Mouse (Mus musculus): ENCODE data around the gene Cttnbp2. TPM values are rescaled to one million over a fixed set of nuclear protein-coding genes. Genes with fewer than 3 reads are reported as not detected.

Gene Cttnbp2
- polyA plus RNA-seq, 1 experiment from 2014 or later, result 122 TPM

DNA sequence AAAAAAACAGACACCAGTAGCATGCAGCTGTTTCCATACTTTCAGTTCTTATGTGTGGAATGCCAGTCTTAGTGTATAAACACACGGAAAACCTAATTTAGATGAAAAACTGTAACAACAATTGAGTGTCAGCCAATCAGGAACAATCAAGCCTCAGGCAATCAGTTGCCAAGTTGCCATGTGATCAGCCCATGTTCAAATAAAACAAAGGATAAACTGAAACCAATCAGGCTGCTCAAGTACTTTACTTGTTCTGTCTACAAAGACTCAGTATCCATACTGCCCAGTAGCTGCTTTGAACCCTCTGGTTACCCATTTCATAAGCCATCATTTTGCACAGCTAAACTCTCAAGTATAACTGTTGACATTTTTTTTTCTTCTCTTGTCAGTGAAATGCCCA lies 21.7 kb downstream of the Cttnbp2 start:
- H3K36me3 ChIP-seq, result peaks cover 27% of the 10 kb centered on the region
- H3K9ac ChIP-seq (replicated peaks), result no peak overlapping the region
- WGBS, result 14% methylated on average over 1 of the region's 1 CpGs
- no peak overlapping the region for H3K4me3 ChIP-seq
- peak; percentile 47; the same call in 1 of the 2 replicates for ATAC-seq (replicated peaks)
- no peak overlapping the region for H3K4me2 ChIP-seq (replicated peaks)
- no peaks in the 10 kb centered on the region for H3K9me3 ChIP-seq
- H3K27me3 ChIP-seq, result no peaks in the 10 kb centered on the region
- peak overlapping the region; percentile 27 for H3K27ac ChIP-seq (replicated peaks)
- H3K4me1 ChIP-seq, result peaks cover 22% of the 10 kb centered on the region

GRCm38 (mm10) chr6:18492248-18492901 lies 22.3 kb downstream of the Cttnbp2 start:
- Histone ChIP-seq H3K4me1 (peaks cover 22% of the 10 kb centered on the region), H3K36me3 (peaks cover 27% of the 10 kb centered on the region), H3K4me2 (replicated peaks) (no peak overlapping the region), H3K9ac (replicated peaks) (no peak overlapping the region), H3K4me3 (no peak overlapping the region), H3K27me3 (no peaks in the 10 kb centered on the region), H3K9me3 (no peaks in the 10 kb centered on the region), H3K27ac (replicated peaks) (peak overlapping the region; percentile 27)
- WGBS, result 26% methylated on average over 6 of the region's 6 CpGs
- ATAC-seq (replicated peaks), result peak; percentile 53

- Histone ChIP-seq H3K4me1 (no peaks in the 10 kb centered on the region), H3K9ac (replicated peaks) (no peak overlapping the region), H3K4me3 (no peak overlapping the region), H3K27me3 (no peaks in the 10 kb centered on the region), H3K4me2 (replicated peaks) (no peak overlapping the region), H3K36me3 (peaks cover 16% of the 10 kb centered on the region; the same call in 1 of the 2 replicates), H3K9me3 (no peaks in the 10 kb centered on the region), H3K27ac (replicated peaks) (no peak overlapping the region)
- ATAC-seq (replicated peaks), result no peak
Observed at GRCm38 (mm10) chr6:18485087-18485486, 29.6 kb downstream of the Cttnbp2 start.

GRCm38 (mm10) chr6:18484061-18484460 lies 30.6 kb downstream of the Cttnbp2 start:
- H3K27me3 ChIP-seq, result no peaks in the 10 kb centered on the region
- no peak overlapping the region for H3K9ac ChIP-seq (replicated peaks)
- H3K9me3 ChIP-seq, result no peaks in the 10 kb centered on the region
- no peak overlapping the region for H3K4me3 ChIP-seq
- H3K36me3 ChIP-seq, result peaks cover 13% of the 10 kb centered on the region; the same call in 1 of the 2 replicates
- no peak overlapping the region for H3K27ac ChIP-seq (replicated peaks)
- H3K4me2 ChIP-seq (replicated peaks), result no peak overlapping the region
- H3K4me1 ChIP-seq, result no peaks in the 10 kb centered on the region
- WGBS, result 89% methylated on average over 5 of the region's 5 CpGs
- ATAC-seq (replicated peaks), result no peak

- H3K4me3 ChIP-seq, result no peak overlapping the region
- ATAC-seq (replicated peaks), result no peak
Observed at GRCm38 (mm10) chr6:18482546-18482945, 32.1 kb downstream of the Cttnbp2 start.

DNA sequence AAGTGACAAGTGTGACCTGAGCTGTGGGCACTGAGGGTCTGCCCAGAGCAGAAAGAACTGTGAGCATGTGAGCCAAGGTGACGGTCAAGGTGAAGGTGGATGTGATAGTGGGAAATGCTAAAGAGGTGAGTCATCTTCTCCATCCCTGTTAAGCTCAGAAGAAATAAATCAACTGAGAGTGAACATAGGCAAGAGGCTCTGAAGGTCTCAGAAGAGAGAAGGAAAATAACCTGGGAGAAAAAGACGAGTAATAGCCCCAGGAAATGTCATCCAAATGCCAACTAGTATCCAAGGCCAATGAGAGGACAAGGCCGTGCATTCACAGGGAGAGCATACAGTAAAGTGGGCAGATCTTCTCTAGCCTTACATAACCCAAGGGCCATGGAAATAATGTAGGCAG lies 32.9 kb downstream of the Cttnbp2 start:
- WGBS, result 92% methylated on average over 3 of the region's 3 CpGs
- H3K9me3 ChIP-seq, result no peaks in the 10 kb centered on the region
- no peak overlapping the region for H3K27ac ChIP-seq (replicated peaks)
- 0 out of 2 replicates have a peak, but pooled peaks cover 2% of the 10 kb centered on the region for H3K4me1 ChIP-seq
- H3K4me3 ChIP-seq, result no peak overlapping the region
- H3K27me3 ChIP-seq, result no peaks in the 10 kb centered on the region
- no peak overlapping the region for H3K4me2 ChIP-seq (replicated peaks)
- H3K36me3 ChIP-seq, result peaks cover 15% of the 10 kb centered on the region; the same call in 1 of the 2 replicates
- H3K9ac ChIP-seq (replicated peaks), result no peak overlapping the region
- ATAC-seq (replicated peaks), result no peak

More at GRCm38 (mm10) chr6:18482546-18482945, 32.1 kb downstream of the Cttnbp2 start:
- Histone ChIP-seq H3K9me3 (no peaks in the 10 kb centered on the region), H3K27ac (replicated peaks) (no peak overlapping the region), H3K4me2 (replicated peaks) (no peak overlapping the region), H3K9ac (replicated peaks) (no peak overlapping the region), H3K27me3 (no peaks in the 10 kb centered on the region), H3K4me1 (no peaks in the 10 kb centered on the region), H3K36me3 (peaks cover 15% of the 10 kb centered on the region; the same call in 1 of the 2 replicates)

- whole genome bisulfite sequencing, result 24% methylated on average over 1 of the region's 1 CpGs
- Histone ChIP-seq H3K27ac (replicated peaks) (no peak overlapping the region), H3K4me3 (no peak overlapping the region), H3K9ac (replicated peaks) (no peak overlapping the region), H3K36me3 (peaks cover 9% of the 10 kb centered on the region; the same call in 1 of the 2 replicates), H3K27me3 (no peaks in the 10 kb centered on the region), H3K4me1 (0 out of 2 replicates have a peak, but pooled peaks cover 2% of the 10 kb centered on the region), H3K4me2 (replicated peaks) (no peak overlapping the region), H3K9me3 (no peaks in the 10 kb centered on the region)
- no peak; the same call in 1 of the 2 replicates for ATAC-seq (replicated peaks)
Observed at GRCm38 (mm10) chr6:18477313-18477930, 37.2 kb downstream of the Cttnbp2 start.

DNA sequence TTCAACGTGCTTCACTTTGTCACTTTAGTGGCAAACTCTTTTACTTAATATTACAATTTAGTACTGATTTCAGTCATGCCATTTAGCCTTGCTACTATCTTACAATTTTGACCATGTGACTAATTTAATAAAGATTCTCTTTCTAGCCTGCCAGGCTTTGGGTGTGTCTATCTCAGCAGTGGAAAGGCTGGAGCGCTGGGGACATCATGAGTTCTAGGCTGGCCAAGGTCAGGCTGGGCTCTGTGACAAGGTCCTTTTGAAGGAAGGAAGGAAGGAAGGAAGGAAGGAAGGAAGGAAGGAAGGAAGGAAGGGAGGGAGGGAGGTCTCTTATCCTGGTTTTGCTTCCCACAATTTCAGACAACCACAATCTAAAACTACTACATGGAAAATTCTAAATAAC lies 39.7 kb downstream of the Cttnbp2 start:
- Histone ChIP-seq H3K9ac (replicated peaks) (no peak overlapping the region), H3K27me3 (no peaks in the 10 kb centered on the region), H3K27ac (replicated peaks) (no peak overlapping the region), H3K4me3 (no peak overlapping the region), H3K4me1 (0 out of 2 replicates have a peak, but pooled peaks cover 2% of the 10 kb centered on the region), H3K36me3 (0 out of 2 replicates have a peak, but pooled peaks cover 2% of the 10 kb centered on the region), H3K4me2 (replicated peaks) (no peak overlapping the region), H3K9me3 (no peaks in the 10 kb centered on the region)
- no peak for ATAC-seq (replicated peaks)
- 94% methylated on average over 2 of the region's 2 CpGs for WGBS

GRCm38 (mm10) chr6:18474541-18474940 lies 40.1 kb downstream of the Cttnbp2 start:
- H3K4me3 ChIP-seq, result no peak overlapping the region
- WGBS, result 78% methylated on average over 1 of the region's 1 CpGs
- H3K4me1 ChIP-seq, result 0 out of 2 replicates have a peak, but pooled peaks cover 2% of the 10 kb centered on the region
- no peaks in the 10 kb centered on the region for H3K27me3 ChIP-seq
- H3K36me3 ChIP-seq, result 0 out of 2 replicates have a peak, but pooled peaks cover 2% of the 10 kb centered on the region
- H3K27ac ChIP-seq (replicated peaks), result no peak overlapping the region
- H3K9ac ChIP-seq (replicated peaks), result no peak overlapping the region
- no peak for ATAC-seq (replicated peaks)
- no peaks in the 10 kb centered on the region for H3K9me3 ChIP-seq
- no peak overlapping the region for H3K4me2 ChIP-seq (replicated peaks)

DNA sequence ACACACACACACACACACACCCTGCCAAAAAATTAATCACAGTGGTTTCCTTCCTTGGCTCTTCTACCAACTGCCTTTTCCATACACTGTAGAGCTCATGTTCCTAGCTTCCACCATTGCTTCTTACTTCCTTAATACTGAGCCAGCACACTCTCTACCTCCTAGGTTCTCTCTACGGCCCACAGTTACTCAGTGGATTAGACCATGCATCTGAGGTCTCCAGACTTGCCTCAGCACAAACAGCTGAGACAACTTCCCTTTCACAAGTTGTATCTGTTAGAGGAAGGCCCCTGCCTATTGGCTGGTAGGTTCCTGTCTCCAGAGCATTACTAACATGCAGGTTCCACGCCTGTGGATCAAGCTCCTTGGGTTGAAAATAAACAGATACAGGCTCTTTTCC lies 45.4 kb downstream of the Cttnbp2 start:
- no peak for ATAC-seq (replicated peaks)
- H3K9me3 ChIP-seq, result no peaks in the 10 kb centered on the region
- peaks cover 37% of the 10 kb centered on the region for H3K4me1 ChIP-seq
- no peak overlapping the region for H3K4me2 ChIP-seq (replicated peaks)
- H3K9ac ChIP-seq (replicated peaks), result no peak overlapping the region
- WGBS, result 86% methylated on average over 2 of the region's 2 CpGs
- H3K27ac ChIP-seq (replicated peaks), result peak overlapping the region; percentile 32; the same call in 1 of the 2 replicates
- H3K36me3 ChIP-seq, result no peaks in the 10 kb centered on the region
- H3K27me3 ChIP-seq, result no peaks in the 10 kb centered on the region
- H3K4me3 ChIP-seq, result no peak overlapping the region

DNA sequence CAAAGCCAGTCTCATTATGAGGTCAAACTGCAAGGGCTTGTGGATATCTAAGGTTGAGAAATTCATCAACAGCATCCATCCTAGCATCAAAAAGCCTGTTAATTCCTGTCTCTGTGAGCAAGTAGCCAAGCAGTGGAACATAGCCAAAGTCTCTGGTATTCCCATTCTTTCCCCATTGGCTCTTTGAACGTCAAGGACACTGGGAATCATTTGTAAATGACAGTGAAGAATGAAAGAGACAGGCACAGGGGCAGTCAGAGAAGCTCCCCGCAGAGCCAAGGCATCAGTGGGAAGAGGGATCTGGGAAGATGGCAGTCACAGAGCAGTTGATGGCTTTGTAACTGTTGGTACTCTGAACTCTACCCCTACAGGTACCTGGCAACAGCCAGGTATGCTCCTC lies 46.9 kb downstream of the Cttnbp2 start:
- Histone ChIP-seq H3K27ac (replicated peaks) (peak overlapping the region; percentile 17; the same call in 1 of the 2 replicates), H3K27me3 (no peaks in the 10 kb centered on the region), H3K9me3 (no peaks in the 10 kb centered on the region), H3K4me2 (replicated peaks) (no peak overlapping the region), H3K4me1 (peaks cover 37% of the 10 kb centered on the region), H3K9ac (replicated peaks) (no peak overlapping the region), H3K4me3 (no peak overlapping the region), H3K36me3 (no peaks in the 10 kb centered on the region)
- no peak for ATAC-seq (replicated peaks)
- 44% methylated on average over 2 of the region's 2 CpGs for WGBS

DNA sequence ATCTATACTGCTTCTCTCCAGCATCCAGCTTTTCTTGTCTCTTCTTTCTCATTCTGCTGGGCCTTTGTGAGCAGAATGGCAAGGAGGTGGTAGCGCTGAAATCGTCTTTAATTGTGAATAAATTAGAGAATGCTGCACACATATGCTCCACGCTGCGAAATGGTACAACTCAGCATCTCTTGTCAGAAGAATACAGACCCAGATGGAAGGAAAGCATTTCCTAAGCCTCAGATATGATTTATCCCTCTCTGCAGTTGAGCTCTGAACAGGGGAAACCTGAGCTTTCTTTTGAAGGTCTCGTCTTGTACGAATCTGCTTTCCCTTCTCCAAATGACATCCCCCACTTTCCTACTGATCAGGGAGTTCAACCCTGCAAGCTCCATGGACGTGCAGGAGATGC lies 48.4 kb downstream of the Cttnbp2 start:
- ATAC-seq (replicated peaks), result peak; percentile 66
- Histone ChIP-seq H3K4me3 (no peak overlapping the region), H3K9me3 (no peaks in the 10 kb centered on the region), H3K36me3 (peaks cover 4% of the 10 kb centered on the region; the same call in 1 of the 2 replicates), H3K4me1 (peaks cover 37% of the 10 kb centered on the region), H3K9ac (replicated peaks) (0 out of 2 replicates have a peak overlapping the region, but pooled peaks have one; percentile 4), H3K4me2 (replicated peaks) (no peak overlapping the region), H3K27ac (replicated peaks) (peak overlapping the region; percentile 83), H3K27me3 (no peaks in the 10 kb centered on the region)
- WGBS, result 31% methylated on average over 7 of the region's 7 CpGs
